Mouse (Mus musculus) adrenal gland (tissue): ENCODE measurements around the gene Gm45799.

ENCODE experiments used
- intact Hi-C: fragments of 180-260 bp; cut with DNase I; formaldehyde crosslinking; loops from one replicate; pipeline ENCODE4 v1.15.1; 2025

The Gm45799 gene

DNA sequence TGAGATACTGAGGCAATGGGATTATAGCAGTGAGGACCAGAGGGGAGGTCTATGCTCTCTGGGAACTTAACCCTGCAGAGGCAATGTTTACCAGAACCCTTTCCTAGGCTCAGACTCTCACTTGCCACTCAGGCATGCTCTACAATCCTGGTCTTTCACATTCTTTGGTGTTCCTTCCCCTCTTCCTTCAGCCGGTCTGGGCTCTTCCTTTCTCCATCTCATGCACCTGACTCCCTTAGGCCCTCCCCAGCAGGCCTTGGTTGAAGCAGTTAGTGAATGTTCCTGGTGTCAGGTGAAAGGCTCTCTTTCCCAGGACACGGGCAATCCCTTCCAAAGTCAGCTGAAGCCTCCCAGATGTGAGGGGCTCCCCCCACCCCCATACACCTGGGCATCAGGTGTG lies 596 bp upstream of the Gm45799 start, which contains the start of gene Timm10b:
Gene Timm10b, plus strand, starts transcription at position 301 of the 400 bp plus-strand sequence.
- intact Hi-C loops = loop anchor here (5.0 to 10.0 kb wide), 2 partner anchors 103 to 235 kb away; partner anchors contain the start of genes Cnga4, Fam160a2 and Taf10

- intact Hi-C loops = loop anchor here (5.0 kb wide), 1 partner anchor 101 kb away; the partner anchor contains the start of gene Taf10
Observed at GRCm38 (mm10) chr7:105640894-105641255, 523 bp downstream of the Gm45799 start.

DNA sequence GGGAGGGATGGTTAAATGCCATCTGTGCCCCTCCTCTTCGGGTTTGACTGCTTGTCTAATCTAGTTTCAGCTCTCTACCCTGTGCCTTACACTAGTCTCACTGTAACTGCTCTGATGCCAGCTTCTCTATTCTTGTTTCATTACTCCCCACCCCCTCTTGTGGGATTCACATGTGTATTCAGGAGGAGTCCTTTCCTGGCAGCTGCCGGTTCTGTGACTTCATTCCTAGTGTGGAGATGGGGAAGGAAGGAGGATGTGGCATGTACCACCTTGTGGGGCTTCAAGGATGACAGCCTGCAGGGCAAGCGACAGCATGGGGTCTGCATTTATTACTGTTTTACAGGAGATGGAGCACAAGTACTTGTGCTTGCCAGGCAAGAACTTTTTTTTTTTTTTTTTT lies 1.6 kb downstream of the Gm45799 start:
- intact Hi-C loops = loop anchor here (5.0 kb wide), 1 partner anchor 100 kb away; the partner anchor contains the start of gene Taf10

DNA sequence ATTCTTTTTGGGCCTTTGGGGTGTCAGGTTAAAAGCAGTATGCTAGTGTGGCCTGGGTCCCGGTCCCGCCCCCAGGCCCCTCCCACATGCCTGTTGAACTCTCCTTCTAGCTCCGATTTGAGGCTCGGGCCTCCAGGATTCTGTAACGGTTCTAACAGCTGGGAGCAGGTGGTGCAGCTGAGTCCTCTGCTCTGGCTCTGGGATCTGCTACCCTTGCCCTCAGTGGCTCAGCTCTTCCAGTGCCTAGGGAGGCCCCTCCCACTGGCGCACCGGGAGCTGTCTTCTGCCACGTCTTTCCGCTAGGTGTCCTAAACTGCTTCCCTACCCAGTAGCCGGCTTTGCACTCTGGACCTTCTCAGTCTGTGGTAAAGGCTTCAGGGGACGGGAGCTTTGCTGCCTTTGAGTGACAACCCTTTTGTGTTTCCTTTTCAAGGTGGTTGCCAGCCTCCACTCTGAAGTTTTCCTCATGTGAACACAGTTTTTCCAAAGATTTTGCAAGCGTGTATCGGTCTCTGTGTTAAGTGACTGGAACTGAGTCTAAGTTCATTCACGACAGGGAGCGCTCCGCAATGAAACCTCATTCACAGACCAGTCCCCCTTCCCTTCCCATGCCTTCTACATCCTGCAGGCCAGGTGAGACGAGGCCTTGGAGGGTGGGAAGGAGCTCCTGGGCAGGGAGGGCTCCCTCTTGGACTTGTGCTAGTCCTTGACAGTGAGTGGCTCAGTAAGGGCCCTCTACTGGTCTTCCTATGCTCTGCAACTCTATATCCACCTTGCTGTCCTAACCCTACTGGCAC lies 10.5 kb downstream of the Gm45799 start, which contains the start of gene Dnhd1:
Gene Dnhd1, plus strand, starts transcription at position 189 of the 797 bp plus-strand sequence.
- intact Hi-C loops = loop anchor here (5.0 kb wide), 1 partner anchor 161 kb away; the partner anchor contains the start of gene Mrpl17

DNA sequence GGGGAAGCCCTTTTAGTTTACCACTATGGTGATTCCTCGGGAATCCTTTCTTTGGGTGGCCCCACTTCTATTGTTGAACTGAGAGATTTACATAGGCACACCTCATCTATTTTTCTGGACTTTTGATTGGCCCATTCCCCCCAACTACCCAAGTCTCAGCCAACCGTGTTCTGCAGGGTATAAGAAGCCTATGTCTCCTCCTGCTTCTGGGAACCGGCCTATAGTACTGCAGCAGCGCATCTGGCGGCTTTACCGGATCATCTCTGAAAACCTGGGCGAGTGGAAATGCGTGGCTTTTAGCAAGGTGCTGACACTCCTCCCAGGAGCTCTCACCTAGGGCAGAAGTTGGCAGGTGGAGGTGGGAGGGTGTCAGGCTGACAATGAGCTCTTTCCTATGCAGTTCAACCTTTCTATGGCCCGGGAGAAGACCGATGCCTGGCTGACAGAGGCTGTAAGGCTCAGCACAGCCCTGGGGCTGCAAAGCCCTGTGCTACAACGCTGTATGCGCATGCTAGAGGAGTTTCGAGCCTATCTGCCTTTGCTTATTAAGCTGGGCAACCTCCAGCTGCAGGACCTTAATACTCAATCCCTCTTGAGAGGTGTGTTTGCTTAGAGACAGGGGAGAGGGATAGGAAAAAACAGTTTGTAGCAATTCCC lies 45.3 kb downstream of the Gm45799 start:
- intact Hi-C loops = no loop called here

DNA sequence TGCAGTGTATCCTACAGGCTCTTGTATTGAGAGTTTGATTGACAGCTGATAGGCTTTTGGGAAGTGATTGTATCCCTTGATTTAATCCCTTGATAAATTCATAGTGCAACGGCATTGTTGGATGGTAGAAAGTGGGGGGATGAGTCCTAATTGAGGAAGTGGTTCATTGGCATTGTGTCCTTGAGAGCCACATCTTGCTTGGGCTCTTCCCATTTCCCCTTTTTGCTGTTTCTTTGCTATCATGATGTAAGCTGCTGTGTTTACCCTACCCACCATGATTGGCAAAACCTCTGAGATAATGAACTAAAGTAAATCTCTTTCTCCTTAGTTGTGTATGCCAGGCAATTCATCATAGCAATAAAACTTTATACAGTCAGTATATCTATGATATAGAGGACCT lies 50.5 kb downstream of the Gm45799 start:
- intact Hi-C loops = no loop called here

- intact Hi-C loops = no loop called here
Observed at GRCm38 (mm10) chr7:105703184-105703583, 62.8 kb downstream of the Gm45799 start.

DNA sequence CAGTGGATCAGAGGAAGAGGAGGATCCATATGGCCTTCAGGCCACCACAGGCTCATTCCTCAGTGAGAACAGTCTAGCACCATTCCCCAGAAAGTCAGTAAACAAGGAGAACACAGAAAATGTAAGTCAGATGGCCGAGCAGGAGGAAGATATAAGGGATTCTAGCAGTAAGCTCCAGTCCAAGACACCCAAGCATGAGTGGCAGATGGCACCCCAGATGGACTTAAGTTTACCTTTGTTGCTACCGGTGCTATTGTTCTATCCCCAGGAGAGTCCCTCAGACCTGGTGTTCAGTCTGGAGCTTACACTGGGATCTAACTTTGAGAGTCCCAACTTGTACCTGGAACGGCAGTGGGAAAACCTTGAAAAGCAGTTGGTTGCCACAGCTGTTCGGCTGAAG lies 63.5 kb downstream of the Gm45799 start:
- intact Hi-C loops = no loop called here

DNA sequence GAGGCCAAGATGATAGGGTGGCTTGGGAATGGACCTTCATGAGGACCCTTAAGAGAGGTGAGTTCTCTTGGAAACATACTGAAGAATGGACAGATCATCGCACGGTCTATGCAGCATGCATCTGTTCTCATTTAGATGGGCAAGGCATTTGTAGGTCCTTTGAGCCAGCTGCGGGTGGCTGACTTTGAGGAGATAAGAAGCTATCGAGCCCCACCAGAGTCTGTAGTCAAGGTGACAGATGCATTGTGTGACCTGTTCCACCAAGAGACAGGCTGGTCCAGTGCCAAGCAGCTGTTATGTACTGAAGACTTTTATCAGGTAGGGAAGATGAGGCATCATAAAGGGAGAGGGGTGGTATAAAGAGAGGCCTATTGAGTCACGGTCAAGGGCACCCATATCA lies 68.4 kb downstream of the Gm45799 start:
- intact Hi-C loops = no loop called here

DNA sequence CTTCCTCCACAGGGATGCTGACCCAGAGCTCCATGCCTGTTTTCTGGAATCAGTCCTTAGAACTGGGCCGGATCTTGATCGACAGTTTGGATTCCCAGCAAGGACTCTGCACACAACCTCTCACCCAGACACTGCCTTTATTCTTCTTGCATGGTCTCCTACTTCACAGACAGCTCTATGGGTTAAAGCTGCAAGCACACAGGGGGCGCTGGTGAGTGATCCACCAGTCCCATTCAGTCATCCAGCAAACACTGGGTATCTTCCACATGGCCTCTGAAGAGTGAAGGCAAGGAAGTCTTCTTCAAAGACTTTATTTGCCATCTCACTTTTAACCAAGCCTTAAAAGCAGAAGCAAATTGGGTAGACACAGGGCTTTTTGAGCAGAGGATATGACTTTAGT lies 75.0 kb downstream of the Gm45799 start:
- intact Hi-C loops = no loop called here

DNA sequence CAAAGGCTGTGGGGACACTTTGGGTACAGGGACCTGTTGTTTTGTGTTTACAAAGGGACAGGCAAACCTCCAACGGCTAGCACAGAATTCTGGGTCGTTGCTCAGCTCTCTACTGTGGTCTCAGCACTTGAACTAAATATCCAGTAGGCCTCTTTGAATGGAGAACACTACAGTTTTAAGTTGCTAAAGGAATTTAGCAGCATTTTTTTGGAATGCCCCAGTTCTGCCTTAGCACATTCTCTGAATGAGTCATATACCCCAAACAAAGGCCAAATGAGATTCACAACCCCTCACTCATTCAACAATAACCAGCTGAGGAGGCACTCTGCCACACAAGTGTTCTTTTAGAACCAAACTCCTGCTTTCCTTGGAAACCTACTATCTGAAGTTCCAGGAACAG lies 81.6 kb downstream of the Gm45799 start:
- intact Hi-C loops = no loop called here

DNA sequence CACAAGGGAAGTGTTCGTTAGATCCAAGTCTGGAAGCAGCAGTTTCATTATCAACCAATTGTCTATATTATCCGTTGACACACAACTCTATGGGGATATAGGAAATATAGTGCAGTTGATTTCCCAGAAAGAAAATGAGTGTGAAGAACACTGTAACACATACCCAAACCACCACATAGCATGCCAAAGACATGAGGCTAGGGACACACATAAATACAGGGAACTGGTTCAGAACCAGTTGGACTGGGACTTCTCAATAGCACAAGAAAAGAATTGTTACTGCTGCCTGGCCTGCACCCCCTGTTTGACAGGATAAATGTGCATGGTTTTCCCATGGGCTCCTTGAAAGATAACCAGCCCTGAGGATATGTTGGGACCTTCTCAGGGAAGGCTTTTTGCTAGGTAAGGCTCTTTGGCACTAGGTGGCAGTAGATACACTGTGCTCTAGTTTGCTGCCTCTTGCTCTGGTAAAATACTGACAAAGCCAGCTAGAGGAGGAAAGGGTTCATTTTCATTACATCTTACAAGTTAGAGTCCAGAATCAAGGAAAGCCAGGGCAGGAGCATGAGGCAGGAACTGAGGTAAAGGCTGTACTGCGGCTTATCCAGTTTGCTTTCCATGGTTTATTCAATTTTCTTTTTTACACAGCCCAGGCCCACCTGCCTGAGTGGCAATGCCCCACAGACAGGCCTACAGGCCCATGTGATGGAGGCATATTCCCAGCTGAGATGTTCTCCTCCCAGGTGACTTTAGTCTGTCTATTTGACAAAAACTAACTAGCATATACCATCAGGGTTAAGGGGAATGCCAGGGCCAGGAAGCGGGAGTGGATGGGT lies 86.0 kb downstream of the Gm45799 start:
- intact Hi-C loops = loop anchor here (2.0 kb wide), 1 partner anchor 92 kb away; no protein-coding TSS in a partner anchor

- intact Hi-C loops = loop anchor here (2.0 kb wide), 1 partner anchor 92 kb away; no protein-coding TSS in a partner anchor
Observed at GRCm38 (mm10) chr7:105726980-105727325, 86.6 kb downstream of the Gm45799 start.

DNA sequence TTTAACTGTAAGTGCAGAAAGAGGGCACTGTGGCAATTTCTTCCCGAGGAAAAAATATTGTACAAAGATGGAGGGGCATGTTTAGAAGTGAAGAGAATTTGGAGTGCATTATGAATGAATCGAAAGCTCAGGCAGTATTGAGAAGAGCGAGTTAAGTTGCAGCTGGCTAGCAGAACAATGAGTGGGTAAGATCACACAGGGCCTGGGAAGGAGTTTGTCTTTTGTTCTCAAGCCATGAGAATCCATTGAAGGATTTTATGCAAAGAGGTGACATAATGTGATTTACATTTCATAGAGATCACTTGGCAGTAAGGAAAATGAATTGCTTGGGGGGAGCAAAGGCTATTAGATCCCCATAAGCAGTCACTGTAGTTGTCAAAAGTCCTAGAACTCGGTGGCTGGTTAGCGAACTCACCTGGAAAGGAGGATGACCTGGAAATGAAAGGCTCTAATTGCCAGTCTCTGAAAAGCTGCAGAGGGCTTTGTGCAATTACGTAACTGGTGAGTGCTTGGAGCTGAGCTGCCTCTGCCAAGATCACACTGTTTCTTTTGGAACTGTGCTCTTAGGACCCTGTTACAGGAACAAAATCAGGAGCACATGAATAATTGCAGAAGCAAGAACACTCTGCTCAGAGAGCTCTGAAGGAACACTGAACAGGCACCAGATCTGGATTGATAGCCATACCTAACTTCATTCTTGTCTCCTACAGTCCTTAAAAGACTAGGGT lies 88.5 kb downstream of the Gm45799 start:
- intact Hi-C loops = no loop called here

GRCm38 (mm10) chr7:105733836-105734235 lies 93.5 kb downstream of the Gm45799 start:
- intact Hi-C loops = loop anchor here (10.0 kb wide), 1 partner anchor 179 kb away; the partner anchor contains the start of gene Smpd1
